Mouse (Mus musculus) 416B (cell line): ENCODE results near the gene Gm5591.
"Not testable (repeated sequence)": the region's sequence is repeated elsewhere in the genome, so short reads cannot be mapped to it uniquely, and the experiment has no call there.

Experiments used
- DNase-seq: peaks from one replicate; pipeline ENCODE4 v3.0.0; 2011; ENCODE audit warnings: low read depth

Gene Gm5591

DNA sequence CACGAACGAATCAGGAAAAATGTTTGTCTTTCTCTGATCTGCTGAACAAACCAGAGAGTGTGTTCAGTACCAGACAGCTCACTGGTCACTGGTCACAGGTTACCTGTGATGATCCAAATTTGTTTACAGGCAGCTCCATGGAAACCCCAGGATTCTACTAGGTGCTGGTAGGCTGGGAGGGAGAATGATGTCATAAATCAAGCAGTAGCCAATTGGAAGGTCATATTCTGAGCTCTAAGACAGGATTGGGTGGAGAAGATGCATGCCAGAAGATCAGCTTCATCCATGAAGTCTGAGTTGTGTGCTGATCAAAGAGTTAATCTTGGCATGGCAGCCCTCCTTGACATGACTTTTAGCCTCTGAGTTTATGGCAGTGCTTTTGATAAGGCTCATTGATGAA is at the start of gene Gm5591:
Gene Gm5591, minus strand, starts transcription at position 101 of the 400 bp plus-strand sequence.
- not testable (repeated sequence) for DNase-seq

DNA sequence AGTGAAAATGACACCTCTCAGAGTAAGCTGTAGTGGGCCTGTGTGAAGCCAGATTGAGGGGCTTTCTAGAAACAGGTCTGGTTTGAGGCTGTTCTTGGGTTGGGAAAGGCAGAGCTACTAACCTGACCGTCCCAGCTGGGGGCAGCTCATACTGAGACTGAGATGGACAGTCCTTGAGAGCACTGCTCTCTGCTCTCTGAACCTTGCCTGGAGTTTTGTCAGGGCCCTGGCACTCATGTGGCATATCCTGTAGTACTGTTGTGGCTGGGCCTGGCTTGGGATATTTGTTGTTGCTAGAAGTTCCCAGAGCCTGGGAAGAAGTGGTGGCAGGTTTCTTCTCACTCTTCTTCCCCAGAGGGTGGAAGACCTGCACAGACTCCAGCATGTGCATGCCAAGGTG is 39.5 kb downstream of the Gm5591 start:
- not testable (repeated sequence) for DNase-seq
